Mouse (Mus musculus): ENCODE measurements around the gene Slc25a17. TPM values are rescaled to one million over a fixed set of nuclear protein-coding genes. Genes with fewer than 3 reads are reported as not detected.

The Slc25a17 gene
- total RNA-seq, 2 experiments from 2014 or later = 34.5 to 39.7 TPM

- DNase-seq (ENCODE audit: low spot score in 2 of 2) = no peak
Observed at GRCm38 (mm10) chr15:81302151-81302808, 58.3 kb downstream of the Slc25a17 start.

GRCm38 (mm10) chr15:81301193-81302070 is 59.2 kb downstream of the Slc25a17 start:
- DNase-seq (ENCODE audit: low spot score in 2 of 2) = no peak

GRCm38 (mm10) chr15:81300520-81301069 is 60.0 kb downstream of the Slc25a17 start:
- DNase-seq (ENCODE audit: low spot score in 2 of 2) = peak in 1 of 2 experiments; percentile 19

- no peak for DNase-seq (ENCODE audit: low spot score in 2 of 2)
Observed at GRCm38 (mm10) chr15:81299549-81299948, 61.1 kb downstream of the Slc25a17 start.

- DNase-seq (ENCODE audit: low spot score in 2 of 2) = no peak
Observed at GRCm38 (mm10) chr15:81298213-81298612, 62.4 kb downstream of the Slc25a17 start.

- no peak for DNase-seq (ENCODE audit: low spot score in 2 of 2)
Observed at GRCm38 (mm10) chr15:81297543-81297942, 63.1 kb downstream of the Slc25a17 start.

GRCm38 (mm10) chr15:81294897-81295296 is 65.7 kb downstream of the Slc25a17 start:
- no peak for DNase-seq (ENCODE audit: low spot score in 2 of 2)

GRCm38 (mm10) chr15:81294386-81294785 is 66.2 kb downstream of the Slc25a17 start:
- DNase-seq (ENCODE audit: low spot score in 2 of 2) = peak; percentile 32 to 43

- DNase-seq (ENCODE audit: low spot score in 2 of 2) = peak; percentile 18 to 45
Observed at GRCm38 (mm10) chr15:81290747-81291146, 69.9 kb downstream of the Slc25a17 start.

- DNase-seq (ENCODE audit: low spot score in 2 of 2) = no peak
Observed at GRCm38 (mm10) chr15:81290230-81290629, 70.4 kb downstream of the Slc25a17 start.

GRCm38 (mm10) chr15:81284121-81284734 is 76.4 kb downstream of the Slc25a17 start:
- DNase-seq (ENCODE audit: low spot score in 2 of 2) = no peak

GRCm38 (mm10) chr15:81278699-81279098 is 81.9 kb downstream of the Slc25a17 start:
- no peak for DNase-seq (ENCODE audit: low spot score in 2 of 2)

GRCm38 (mm10) chr15:81277928-81278327 is 82.7 kb downstream of the Slc25a17 start:
- no peak for DNase-seq (ENCODE audit: low spot score in 2 of 2)

- DNase-seq (ENCODE audit: low spot score in 2 of 2) = no peak
Observed at GRCm38 (mm10) chr15:81273361-81273760, 87.3 kb downstream of the Slc25a17 start.

- peak; percentile 61 to 71 for DNase-seq (ENCODE audit: low spot score in 2 of 2)
Observed at GRCm38 (mm10) chr15:81272305-81273053, 88.1 kb downstream of the Slc25a17 start.

Other genes with a start within 250 kb of the Slc25a17 start
- 10 to 100 TPM; 60.3 to 61.9 TPM for gene Mrtfa, start 170.1 kb downstream of the Slc25a17 start, total RNA-seq (2021)
- gene Mchr1, start 125.3 kb downstream of the Slc25a17 start, total RNA-seq (2021) = 10 to 100 TPM; 20.7 to 25.6 TPM
- gene St13, start 39.3 kb upstream of the Slc25a17 start, total RNA-seq (2021) = 100 to 1,000 TPM; 173 to 174 TPM
- 10 to 100 TPM; 15.0 to 16.6 TPM for gene Xpnpep3, start 39.3 kb upstream of the Slc25a17 start, total RNA-seq (2021)
- gene Dnajb7, start 47.5 kb upstream of the Slc25a17 start, total RNA-seq (2021) = not detected
- 100 to 1,000 TPM; 140 to 144 TPM for gene Rbx1, start 105.5 kb upstream of the Slc25a17 start, total RNA-seq (2021)
- 10 to 100 TPM; 62.4 to 66.7 TPM for gene Ep300, start 224.5 kb upstream of the Slc25a17 start, total RNA-seq (2021)

All from left cerebral cortex, adult 18-20 months (tissue).